Mouse (Mus musculus) liver, adult 2 months (tissue): ENCODE measurements around the gene Olfr512. TPM values are rescaled to one million over a fixed set of nuclear protein-coding genes. Genes with fewer than 3 reads are reported as not detected.

Source experiments
- DNase-seq: peaks from one replicate; pipeline ENCODE4 v3.0.0-alpha.2; 2011; ENCODE audit warnings: low read depth, low spot score; ENCODE audit errors: extremely low read depth
- H3K27ac ChIP-seq: fragments of 200-500 bp; replicated peaks from 2 replicates; pipeline ENCODE4 v1.5.1; 2012; ENCODE audit warnings: low read depth, mild to moderate bottlenecking, control low read depth, inconsistent platforms, low read length; ENCODE audit not compliant: insufficient read depth
- H3K27me3 ChIP-seq: fragments of 200-500 bp; 2 replicates; pipeline ENCODE4 v1.6.1; 2012; ENCODE audit warnings: mild to moderate bottlenecking, moderate library complexity, low read length, inconsistent platforms; ENCODE audit not compliant: control insufficient read depth, insufficient read depth
- H3K36me3 ChIP-seq: fragments of 200-500 bp; 2 replicates; pipeline ENCODE4 v1.6.1; 2012; ENCODE audit warnings: low read length, inconsistent platforms; ENCODE audit not compliant: control insufficient read depth, insufficient read depth
- H3K4me1 ChIP-seq: fragments of 200-500 bp; 2 replicates; pipeline ENCODE4 v1.6.1; 2011; ENCODE audit warnings: low read length; ENCODE audit not compliant: control insufficient read depth, insufficient read depth
- H3K4me3 ChIP-seq: fragments of 200-500 bp; 2 replicates; pipeline ENCODE4 v1.5.1; 2011; ENCODE audit warnings: low read depth, mild to moderate bottlenecking, control low read depth, low read length, moderate library complexity; ENCODE audit not compliant: insufficient read depth
- H3K79me2 ChIP-seq: fragments of 200-500 bp; 2 replicates; pipeline ENCODE4 v1.6.1; 2012; ENCODE audit warnings: inconsistent platforms, mild to moderate bottlenecking, low read length, moderate library complexity; ENCODE audit not compliant: control insufficient read depth, insufficient read depth
- H3K9ac ChIP-seq: fragments of 200-500 bp; 2 replicates; pipeline ENCODE4 v1.6.1; 2012; ENCODE audit warnings: low read depth, mild to moderate bottlenecking, control low read depth, inconsistent platforms, low read length
- CTCF ChIP-seq: fragments of 200-500 bp; IDR thresholded peaks from 2 replicates; pipeline ENCODE4 v1.5.1; 2011; ENCODE audit warnings: low read depth, low read length, control low read depth
- POLR2A ChIP-seq: fragments of 200-500 bp; IDR thresholded peaks from 2 replicates; pipeline ENCODE4 v1.6.1; 2011; ENCODE audit warnings: low read length, control low read depth; ENCODE audit not compliant: insufficient read depth; ENCODE audit errors: extremely low read depth
- WGBS: fragments of 180-500 bp; shearing (Covaris S2); methylation state at CpG from one replicate; pipeline ENCODE4 v1.1.7; 2018; 5-methylcytosine and 5-hydroxymethylcytosine counted together
- polyA plus RNA-seq: library from polyadenylated mRNA; depleted of rRNA; stranded (reverse); fragments of >200 nt; gene quantifications from 2 replicates; pipeline ENCODE4 v1.2.3, GENCODE M21; 2012; rRNA removed
- total RNA-seq: library from RNA; depleted of rRNA; stranded (reverse); fragments of >200 nt; gene quantifications from 2 replicates; pipeline ENCODE4 v1.2.3, GENCODE M21; 2014; rRNA removed

Gene Olfr512
- total RNA-seq, result not detected in 2 replicates
- polyA plus RNA-seq, result not detected in 2 replicates

- H3K9ac ChIP-seq, result no peak within 1 kb of the TSS
- H3K27me3 ChIP-seq, result no peaks in the 10 kb centered on the region
- H3K27ac ChIP-seq, result no peak within 1 kb of the TSS
- no peaks in the 10 kb centered on the region for H3K36me3 ChIP-seq
- H3K4me3 ChIP-seq, result no peak within 1 kb of the TSS
- H3K4me1 ChIP-seq, result no peaks in the 10 kb centered on the region
- TF ChIP-seq CTCF (no peak), POLR2A (no peak)
- no peak for DNase-seq
- no peaks in the 10 kb centered on the region for H3K79me2 ChIP-seq
These were observed at the start of gene Olfr512 for GRCm38 (mm10) chr7:108713020-108713419. Olfr512 (plus strand) TSS chr7:108713320.

GRCm38 (mm10) chr7:108666118-108666517 lies 47.0 kb upstream of the Olfr512 start, which contains the start of gene Olfr510:
Olfr510 (plus strand) TSS chr7:108666418.
- Histone ChIP-seq H3K27me3 (no peaks in the 10 kb centered on the region), H3K36me3 (no peaks in the 10 kb centered on the region), H3K4me3 (no peak within 1 kb of the TSS), H3K79me2 (no peaks in the 10 kb centered on the region), H3K27ac (no peak within 1 kb of the TSS), H3K4me1 (no peaks in the 10 kb centered on the region), H3K9ac (no peak within 1 kb of the TSS)
- 89% methylated on average over 1 of the region's 1 CpGs for WGBS
- TF ChIP-seq POLR2A (no peak), CTCF (no peak)
- DNase-seq, result no peak

- Histone ChIP-seq H3K4me3 (no peak overlapping the region), H3K79me2 (no peaks in the 10 kb centered on the region), H3K4me1 (no peaks in the 10 kb centered on the region), H3K27me3 (no peaks in the 10 kb centered on the region), H3K36me3 (no peaks in the 10 kb centered on the region), H3K27ac (no peak overlapping the region), H3K9ac (no peak overlapping the region)
- TF ChIP-seq POLR2A (no peak), CTCF (no peak)
- WGBS, result 52% methylated on average over 1 of the region's 1 CpGs
- DNase-seq, result no peak
These were observed 42.1 kb upstream of the Olfr512 start for GRCm38 (mm10) chr7:108671058-108671457.

GRCm38 (mm10) chr7:108678886-108679285 lies 34.2 kb upstream of the Olfr512 start:
- Histone ChIP-seq H3K36me3 (no peaks in the 10 kb centered on the region), H3K27ac (no peak overlapping the region), H3K4me1 (no peaks in the 10 kb centered on the region), H3K27me3 (no peaks in the 10 kb centered on the region), H3K4me3 (no peak overlapping the region), H3K79me2 (no peaks in the 10 kb centered on the region), H3K9ac (no peak overlapping the region)
- TF ChIP-seq POLR2A (no peak), CTCF (no peak)
- no peak for DNase-seq
- 69% methylated on average over 4 of the region's 4 CpGs for WGBS

GRCm38 (mm10) chr7:108750673-108751072 lies 37.6 kb downstream of the Olfr512 start, which contains the start of gene Olfr513:
Olfr513 (plus strand) TSS chr7:108750973.
- Histone ChIP-seq H3K4me3 (no peak within 1 kb of the TSS), H3K27me3 (no peaks in the 10 kb centered on the region), H3K9ac (no peak within 1 kb of the TSS), H3K79me2 (no peaks in the 10 kb centered on the region), H3K4me1 (no peaks in the 10 kb centered on the region), H3K36me3 (no peaks in the 10 kb centered on the region), H3K27ac (no peak within 1 kb of the TSS)
- no peak for DNase-seq
- 43% methylated on average over 1 of the region's 1 CpGs for whole genome bisulfite sequencing
- TF ChIP-seq CTCF, result no peak
- TF ChIP-seq POLR2A, result no peak

- no peak overlapping the region for H3K4me3 ChIP-seq
- no peaks in the 10 kb centered on the region for H3K27me3 ChIP-seq
- WGBS, result 23% methylated on average over 3 of the region's 3 CpGs
- no peaks in the 10 kb centered on the region for H3K4me1 ChIP-seq
- H3K79me2 ChIP-seq, result no peaks in the 10 kb centered on the region
- DNase-seq, result no peak
- no peak overlapping the region for H3K9ac ChIP-seq
- H3K27ac ChIP-seq, result no peak overlapping the region
- TF ChIP-seq POLR2A, result no peak
- TF ChIP-seq CTCF, result no peak
- H3K36me3 ChIP-seq, result no peaks in the 10 kb centered on the region
These were observed 47.3 kb downstream of the Olfr512 start for GRCm38 (mm10) chr7:108760411-108760810.

Other genes starting within 250 kb of the Olfr512 start
- not detected in 2 replicates for gene Olfr498, start 248.0 kb upstream of the Olfr512 start, total RNA-seq
- gene Olfr498, start 248.0 kb upstream of the Olfr512 start, polyA plus RNA-seq, result not detected in 2 replicates
- not detected in 2 replicates for gene Olfr502, start 188.3 kb upstream of the Olfr512 start, total RNA-seq
- gene Olfr502, start 188.3 kb upstream of the Olfr512 start, polyA plus RNA-seq, result not detected in 2 replicates
- not detected in 2 replicates for gene Olfr503, start 168.8 kb upstream of the Olfr512 start, total RNA-seq
- not detected in 2 replicates for gene Olfr503, start 168.8 kb upstream of the Olfr512 start, polyA plus RNA-seq
- gene Olfr504, start 147.5 kb upstream of the Olfr512 start, total RNA-seq, result not detected in 2 replicates
- gene Olfr504, start 147.5 kb upstream of the Olfr512 start, polyA plus RNA-seq, result not detected in 2 replicates
- gene Olfr506, start 102.5 kb upstream of the Olfr512 start, total RNA-seq, result not detected in 2 replicates
- not detected in 2 replicates for gene Olfr506, start 102.5 kb upstream of the Olfr512 start, polyA plus RNA-seq
- gene Olfr507, start 91.5 kb upstream of the Olfr512 start, total RNA-seq, result not detected in 2 replicates
- gene Olfr507, start 91.5 kb upstream of the Olfr512 start, polyA plus RNA-seq, result not detected in 2 replicates
- not detected in 2 replicates for gene Olfr508, start 83.3 kb upstream of the Olfr512 start, total RNA-seq
- not detected in 2 replicates for gene Olfr508, start 83.3 kb upstream of the Olfr512 start, polyA plus RNA-seq
- gene Olfr509, start 61.4 kb upstream of the Olfr512 start, total RNA-seq, result not detected in 2 replicates
- gene Olfr509, start 61.4 kb upstream of the Olfr512 start, polyA plus RNA-seq, result not detected in 2 replicates
- not detected in 2 replicates for gene Olfr510, start 46.9 kb upstream of the Olfr512 start, total RNA-seq
- not detected in 2 replicates for gene Olfr510, start 46.9 kb upstream of the Olfr512 start, polyA plus RNA-seq
- not detected in 2 replicates for gene Olfr513, start 37.7 kb downstream of the Olfr512 start, total RNA-seq
- not detected in 2 replicates for gene Olfr513, start 37.7 kb downstream of the Olfr512 start, polyA plus RNA-seq
- not detected in 2 replicates for gene Olfr514, start 112.7 kb downstream of the Olfr512 start, total RNA-seq
- not detected in 2 replicates for gene Olfr514, start 112.7 kb downstream of the Olfr512 start, polyA plus RNA-seq
- gene Olfr516, start 137.2 kb downstream of the Olfr512 start, total RNA-seq, result not detected in 2 replicates
- gene Olfr516, start 137.2 kb downstream of the Olfr512 start, polyA plus RNA-seq, result not detected in 2 replicates
- not detected in 2 replicates for gene Olfr517, start 159.1 kb downstream of the Olfr512 start, total RNA-seq
- gene Olfr517, start 159.1 kb downstream of the Olfr512 start, polyA plus RNA-seq, result not detected in 2 replicates
- gene Olfr518, start 171.7 kb downstream of the Olfr512 start, total RNA-seq, result not detected in 2 replicates
- not detected in 2 replicates for gene Olfr518, start 171.7 kb downstream of the Olfr512 start, polyA plus RNA-seq
- not detected in 2 replicates for gene Olfr519, start 181.1 kb downstream of the Olfr512 start, total RNA-seq
- gene Olfr519, start 181.1 kb downstream of the Olfr512 start, polyA plus RNA-seq, result not detected in 2 replicates
- gene Nlrp10, start 216.9 kb downstream of the Olfr512 start, total RNA-seq, result under 0.01 and 0.09 TPM in 2 replicates
- not detected in 2 replicates for gene Nlrp10, start 216.9 kb downstream of the Olfr512 start, polyA plus RNA-seq
- 20.6 and 31.7 TPM in 2 replicates for gene Eif3f, start 221.1 kb downstream of the Olfr512 start, total RNA-seq
- 47.2 and 48.1 TPM in 2 replicates for gene Eif3f, start 221.1 kb downstream of the Olfr512 start, polyA plus RNA-seq
- gene Tub, start 237.0 kb downstream of the Olfr512 start, total RNA-seq, result under 0.01 and 0.07 TPM in 2 replicates
- gene Tub, start 237.0 kb downstream of the Olfr512 start, polyA plus RNA-seq, result not detected in 2 replicates